Mouse (Mus musculus) splenic B cell, adult 2 months (primary cell): ENCODE data around the gene Blcap.
"Not testable (repeated sequence)": the region's sequence is repeated elsewhere in the genome, so short reads cannot be mapped to it uniquely, and the experiment has no call there.

Experiments
- DNase-seq: peaks from one replicate; pipeline ENCODE4 v3.0.0-alpha.2; 2011; ENCODE audit warnings: low read depth, low spot score
- H3K27me3 ChIP-seq: 2 replicates; pipeline ENCODE4 v1.6.1; 2012; ENCODE audit warnings: mild to moderate bottlenecking, low read length, moderate library complexity, mixed read lengths; ENCODE audit not compliant: control insufficient read depth, poor library complexity, insufficient read depth, severe bottlenecking
- H3K36me3 ChIP-seq: 2 replicates; pipeline ENCODE4 v1.6.1; 2012; ENCODE audit warnings: mild to moderate bottlenecking, low read length, moderate library complexity, mixed read lengths; ENCODE audit not compliant: control insufficient read depth, poor library complexity, insufficient read depth, severe bottlenecking

Blcap gene

DNA sequence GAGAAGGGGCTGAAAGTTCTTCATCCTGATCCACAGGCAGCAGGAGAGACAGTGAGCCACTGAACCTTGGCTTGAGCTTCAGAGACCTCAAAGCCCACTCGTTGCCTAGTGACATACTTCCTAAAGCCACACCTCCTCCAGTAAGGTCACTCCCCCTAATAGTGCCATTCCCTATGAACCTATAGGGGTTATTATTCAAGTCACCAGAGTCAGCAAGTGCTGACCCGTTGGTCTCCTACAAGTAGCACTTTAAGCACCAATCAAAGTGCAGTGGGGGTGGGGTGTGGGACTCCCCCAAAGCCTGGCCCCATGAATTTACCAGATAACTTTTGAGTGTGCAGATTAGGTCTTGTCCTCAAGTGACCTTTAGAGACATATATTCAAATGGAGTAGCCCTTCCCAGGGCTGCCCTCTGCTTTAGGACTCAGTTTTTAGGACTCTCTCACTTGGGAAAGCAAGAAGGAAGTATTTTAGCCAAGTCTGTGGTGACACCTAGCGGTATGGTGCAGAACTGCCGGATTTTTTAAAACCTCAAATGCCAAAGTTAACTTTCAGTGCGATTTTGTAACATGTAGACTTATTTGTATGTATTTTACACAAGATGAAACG is at the start of gene Blcap:
TSS of gene Blcap (minus strand) at position 51 of the 609 bp plus-strand sequence.
- DNase-seq: peak; percentile 73
- no peaks in the 10 kb centered on the region for H3K36me3 ChIP-seq
- H3K27me3 ChIP-seq: no peaks in the 10 kb centered on the region

DNA sequence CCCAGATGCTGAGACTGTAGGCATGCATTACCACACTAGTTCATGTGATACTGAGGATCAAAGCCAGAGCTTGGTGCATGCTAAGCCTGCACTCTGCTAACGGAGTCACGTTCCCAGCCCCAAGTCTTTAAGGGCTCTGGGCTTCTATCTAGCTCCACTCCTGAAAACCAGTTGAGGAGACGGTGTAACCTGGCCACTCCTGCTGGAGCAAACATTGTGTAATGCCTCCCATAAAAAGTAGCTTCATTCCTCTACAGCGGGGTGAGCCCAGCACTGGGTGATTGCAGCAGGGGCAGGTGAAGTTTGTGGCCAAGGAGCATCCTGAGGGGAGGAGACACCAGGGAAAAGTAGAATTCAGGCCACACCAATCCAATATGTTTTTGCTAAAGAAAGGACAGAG is 47.3 kb upstream of the Blcap start:
- no peak for DNase-seq
- Histone ChIP-seq H3K36me3 (no peaks in the 10 kb centered on the region), H3K27me3 (no peaks in the 10 kb centered on the region)

DNA sequence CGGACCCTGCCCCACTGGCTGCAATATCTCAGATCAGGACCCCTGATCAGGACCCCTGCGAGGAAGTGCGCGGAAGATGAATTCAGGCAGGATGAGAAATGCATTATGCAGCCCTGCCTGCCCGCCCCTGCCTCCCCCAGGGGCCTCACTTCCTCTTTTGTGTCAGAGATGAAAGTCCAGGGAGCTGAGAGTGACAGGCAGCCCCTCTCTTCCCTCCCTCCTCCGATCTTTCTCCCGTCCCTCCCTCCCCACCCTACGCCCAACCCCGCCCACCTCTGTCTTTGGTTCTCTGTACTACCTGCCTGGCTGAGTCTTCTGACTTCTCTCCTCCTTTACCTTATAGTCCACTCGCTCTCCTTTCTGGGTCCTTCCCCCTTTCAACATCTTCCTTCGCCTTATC is 42.9 kb upstream of the Blcap start:
- Histone ChIP-seq H3K36me3 (no peaks in the 10 kb centered on the region), H3K27me3 (no peaks in the 10 kb centered on the region)
- DNase-seq: peak; percentile 58

DNA sequence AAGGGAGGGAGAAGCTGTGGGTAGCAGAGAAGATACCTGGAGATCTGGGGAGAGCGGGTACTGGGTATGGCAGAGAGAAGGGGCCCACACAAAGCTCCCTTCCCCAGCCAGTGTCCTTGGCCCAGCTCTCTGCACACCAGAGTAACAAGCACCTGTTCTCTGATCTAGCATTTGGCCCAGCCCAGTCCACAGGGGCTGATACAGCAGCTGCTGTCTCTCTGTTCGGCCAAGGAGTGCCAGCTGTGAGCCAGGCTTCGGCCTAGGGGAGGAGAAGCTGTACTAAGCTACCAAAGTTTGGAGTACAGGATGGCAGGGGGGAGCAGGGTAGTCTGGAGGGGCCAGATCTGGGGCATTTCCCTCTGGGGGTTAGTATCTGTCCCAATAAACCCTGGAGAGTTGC is 40.7 kb upstream of the Blcap start:
- no peaks in the 10 kb centered on the region for H3K36me3 ChIP-seq
- no peaks in the 10 kb centered on the region for H3K27me3 ChIP-seq
- DNase-seq: no peak

DNA sequence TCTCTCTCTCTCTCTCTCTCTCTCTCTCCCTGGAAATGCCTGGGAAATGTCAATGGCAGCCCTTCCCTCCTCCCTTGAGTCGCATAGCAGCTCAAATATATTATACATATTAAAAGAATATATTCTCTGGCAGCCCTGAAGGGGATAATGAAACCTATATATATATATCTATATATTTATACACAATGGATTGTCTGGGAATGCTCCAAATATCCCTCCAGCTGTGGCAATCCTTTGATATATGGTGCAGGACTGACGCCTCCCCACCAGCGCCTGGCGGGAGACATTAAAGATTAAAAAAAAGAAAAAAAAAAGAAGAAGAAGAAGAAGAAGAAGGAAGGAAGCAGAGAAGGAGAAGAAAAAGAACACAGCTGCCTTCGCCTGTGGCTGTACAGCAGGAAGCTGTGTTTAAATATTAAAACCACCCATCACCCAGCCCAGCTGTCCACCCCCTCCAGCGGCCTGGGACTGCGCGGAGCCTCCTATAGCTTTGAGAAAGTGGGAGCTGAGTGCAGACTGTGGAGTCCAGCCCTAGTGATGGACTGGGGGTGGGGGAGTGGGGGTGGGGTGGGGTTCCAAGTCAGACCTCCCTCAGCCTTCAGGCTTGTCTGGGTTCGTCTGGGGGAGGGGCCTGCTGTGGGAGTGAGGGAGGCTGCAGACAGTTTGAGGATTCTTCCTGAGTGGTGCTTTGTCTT is 36.6 kb upstream of the Blcap start:
- no peaks in the 10 kb centered on the region for H3K36me3 ChIP-seq
- no peak for DNase-seq
- H3K27me3 ChIP-seq: no peaks in the 10 kb centered on the region

DNA sequence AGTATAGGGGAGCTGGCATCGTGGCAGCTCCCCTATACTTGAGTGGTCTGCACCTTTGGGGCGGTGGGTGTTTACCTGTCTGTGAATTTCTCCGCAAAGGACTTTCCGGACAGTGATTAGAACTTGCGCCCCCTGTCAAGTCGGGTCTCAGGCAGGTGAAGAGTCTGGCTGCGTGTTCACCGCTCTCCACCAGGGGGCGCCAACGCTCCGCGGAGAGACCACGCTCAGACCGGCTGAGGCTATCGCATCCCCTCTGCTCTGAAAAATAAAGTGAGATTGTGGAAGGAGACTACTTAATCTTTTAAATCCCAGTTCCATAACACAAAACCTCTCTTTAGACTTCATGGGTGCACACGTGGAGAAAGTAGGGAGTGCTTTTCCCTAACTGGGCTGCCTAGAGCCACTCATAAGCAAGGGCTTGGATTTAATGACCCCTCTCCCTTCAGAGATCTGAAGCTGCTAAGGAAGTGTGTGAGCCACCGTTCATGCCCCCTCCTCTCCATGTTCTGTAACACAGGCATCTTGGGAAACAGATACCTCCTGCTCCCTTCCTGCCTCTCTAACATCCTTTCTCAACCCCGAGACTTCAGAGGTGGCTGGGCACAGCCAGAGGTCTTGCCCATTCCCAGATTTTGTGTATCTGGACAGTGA is 34.1 kb upstream of the Blcap start:
- H3K36me3 ChIP-seq: no peaks in the 10 kb centered on the region
- no peaks in the 10 kb centered on the region for H3K27me3 ChIP-seq
- DNase-seq: peak; percentile 80

DNA sequence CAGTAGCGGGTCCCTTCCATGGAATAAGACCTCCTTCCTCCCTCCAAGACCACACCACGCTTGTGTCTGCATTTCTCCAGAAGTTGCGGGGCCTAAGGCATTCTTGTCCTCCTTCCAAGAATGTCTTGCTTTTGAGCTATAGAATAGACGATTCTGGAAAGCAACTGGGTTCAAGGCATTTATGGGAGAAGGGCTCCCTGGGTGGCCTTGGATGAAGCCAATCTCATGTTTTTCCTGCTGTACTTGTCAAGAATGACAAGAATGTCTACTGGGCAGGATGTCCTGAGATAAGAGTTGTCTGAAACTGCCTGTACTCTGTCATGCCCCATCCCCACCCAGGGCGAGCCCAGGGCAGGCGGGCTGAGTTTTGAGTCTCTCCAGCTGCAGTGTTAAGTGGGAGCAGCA is 30.4 kb upstream of the Blcap start:
- Histone ChIP-seq H3K27me3 (no peaks in the 10 kb centered on the region), H3K36me3 (no peaks in the 10 kb centered on the region)
- no peak for DNase-seq

DNA sequence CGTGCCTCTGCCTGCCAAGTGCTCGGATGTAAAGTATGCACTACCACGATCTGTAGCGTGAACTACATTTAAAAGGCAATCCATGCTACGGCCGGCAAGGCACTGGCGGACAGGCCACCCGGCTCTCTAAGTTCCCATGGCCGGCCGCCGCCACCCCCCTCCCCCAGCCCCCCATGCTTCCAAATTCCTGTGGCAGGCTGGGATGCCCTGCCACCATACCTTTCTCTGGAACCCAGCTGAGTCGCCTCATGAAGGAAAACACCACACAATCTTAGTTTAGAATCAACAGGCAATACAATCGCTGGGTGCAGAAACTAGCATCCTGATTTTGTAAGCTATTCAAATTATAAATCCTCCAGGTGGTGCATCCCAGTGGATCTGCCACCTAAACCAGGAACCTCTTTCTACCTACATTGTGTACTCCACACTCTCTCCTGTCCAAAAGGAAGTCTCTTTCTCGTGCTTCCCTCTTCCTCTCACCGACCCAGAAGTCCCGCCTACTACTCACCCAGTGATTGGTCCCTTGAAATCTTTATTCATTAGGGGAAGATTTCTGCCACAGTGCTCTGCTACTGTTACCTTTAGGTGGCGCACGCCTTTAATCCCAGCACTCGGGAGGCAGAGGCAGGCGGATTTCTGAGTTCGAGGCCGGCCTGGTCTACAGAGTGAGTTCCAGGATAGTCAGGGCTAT is 25.9 kb upstream of the Blcap start:
- peak; percentile 41 for DNase-seq
- Histone ChIP-seq H3K27me3 (no peaks in the 10 kb centered on the region), H3K36me3 (no peaks in the 10 kb centered on the region)

DNA sequence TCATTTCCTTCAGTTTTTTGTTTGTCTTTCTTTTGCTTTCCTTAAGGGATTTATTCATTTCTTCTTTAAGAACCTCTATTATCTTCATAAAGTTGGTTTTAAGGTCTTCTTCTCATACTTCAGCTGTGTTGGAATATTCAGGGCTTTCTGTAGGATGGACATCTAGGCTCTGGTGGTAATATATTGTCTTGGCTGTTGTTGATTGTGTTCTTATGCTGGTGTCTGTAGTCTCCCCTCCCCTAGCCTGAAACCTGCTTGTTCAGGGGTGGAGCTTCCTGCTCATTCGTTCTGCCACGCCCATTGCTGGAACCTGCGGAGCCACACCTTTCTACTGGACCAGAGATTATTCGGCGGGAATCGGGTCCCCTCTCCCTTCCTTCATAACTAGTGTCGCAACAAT is 14.3 kb upstream of the Blcap start:
- H3K36me3 ChIP-seq, H3K27me3 ChIP-seq, DNase-seq: not testable (repeated sequence)

DNA sequence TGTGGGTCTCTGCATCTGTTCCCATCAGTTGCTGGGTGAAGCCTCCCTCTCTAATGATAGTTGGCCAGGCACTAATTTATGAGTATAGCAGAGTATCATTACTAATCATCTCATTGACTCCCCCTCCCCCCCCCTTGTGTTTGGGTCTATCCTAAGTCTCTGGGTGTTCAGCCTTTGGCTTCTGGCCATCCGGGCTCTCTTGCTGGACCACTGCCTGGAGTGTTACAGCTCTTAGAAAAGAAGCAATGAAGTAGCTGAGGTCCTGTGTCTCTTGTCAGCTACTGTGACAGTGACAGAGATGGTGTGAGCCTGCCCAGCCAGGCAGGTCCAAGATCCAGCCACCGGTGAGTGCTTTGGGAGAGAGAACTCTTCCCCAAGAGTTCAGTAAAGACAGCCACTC is 1.7 kb upstream of the Blcap start:
- no peaks in the 10 kb centered on the region for H3K27me3 ChIP-seq
- DNase-seq: no peak
- no peaks in the 10 kb centered on the region for H3K36me3 ChIP-seq

DNA sequence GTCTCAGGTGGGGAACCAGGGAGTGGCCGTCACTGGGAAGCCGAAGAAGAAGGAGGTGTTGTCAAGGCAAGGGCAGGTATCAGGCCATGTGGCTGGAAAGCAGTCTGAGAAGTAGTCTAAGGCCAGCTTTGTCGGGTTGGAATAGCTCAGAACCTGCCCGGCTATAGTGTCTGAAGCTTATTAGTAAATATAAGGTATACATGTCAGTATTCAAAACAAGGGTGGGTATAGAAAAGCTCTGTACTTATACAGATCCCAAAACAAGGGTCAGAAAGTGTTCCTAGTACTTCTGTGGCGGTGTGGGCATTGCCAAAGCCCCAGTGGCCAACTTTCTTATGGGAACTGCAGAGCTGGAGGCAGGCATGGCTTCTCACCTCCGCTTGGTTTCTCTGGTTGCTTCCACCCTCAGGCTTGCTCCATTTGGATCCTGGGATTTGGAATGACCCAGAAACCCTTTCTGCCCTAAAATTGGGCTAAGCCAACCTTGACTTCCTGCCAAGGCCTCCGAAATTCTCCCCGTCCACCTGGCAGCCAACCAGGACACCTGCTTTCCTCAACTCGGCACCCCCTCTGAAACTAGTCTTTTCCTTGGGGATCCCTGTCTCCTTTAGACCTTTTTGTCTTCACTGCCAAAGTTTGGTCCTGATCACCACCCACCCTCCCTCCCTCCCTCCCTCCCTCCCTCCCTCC is 1.1 kb downstream of the Blcap start:
- DNase-seq: no peak
- Histone ChIP-seq H3K27me3 (no peaks in the 10 kb centered on the region), H3K36me3 (no peaks in the 10 kb centered on the region)

DNA sequence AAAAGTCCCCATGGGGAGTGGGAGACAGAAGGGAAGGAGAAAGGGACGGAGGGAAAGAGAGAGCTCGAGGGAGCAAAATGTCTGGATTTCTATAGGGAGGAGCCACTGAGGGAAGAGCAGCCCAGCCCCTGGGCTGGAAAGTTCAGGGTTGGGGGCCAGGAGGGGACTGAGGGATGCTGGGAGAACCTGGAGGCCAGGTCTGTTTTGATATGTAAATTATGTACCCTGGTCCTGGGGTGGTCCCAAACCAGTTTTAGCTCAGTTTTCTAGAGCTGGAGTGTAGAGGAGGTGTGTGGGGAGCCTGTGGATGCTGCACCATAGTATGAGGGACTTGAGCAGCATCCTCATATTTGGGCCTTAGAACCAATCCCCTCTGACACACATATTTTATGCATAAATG is 2.2 kb downstream of the Blcap start:
- H3K36me3 ChIP-seq: no peaks in the 10 kb centered on the region
- no peak for DNase-seq
- H3K27me3 ChIP-seq: no peaks in the 10 kb centered on the region

DNA sequence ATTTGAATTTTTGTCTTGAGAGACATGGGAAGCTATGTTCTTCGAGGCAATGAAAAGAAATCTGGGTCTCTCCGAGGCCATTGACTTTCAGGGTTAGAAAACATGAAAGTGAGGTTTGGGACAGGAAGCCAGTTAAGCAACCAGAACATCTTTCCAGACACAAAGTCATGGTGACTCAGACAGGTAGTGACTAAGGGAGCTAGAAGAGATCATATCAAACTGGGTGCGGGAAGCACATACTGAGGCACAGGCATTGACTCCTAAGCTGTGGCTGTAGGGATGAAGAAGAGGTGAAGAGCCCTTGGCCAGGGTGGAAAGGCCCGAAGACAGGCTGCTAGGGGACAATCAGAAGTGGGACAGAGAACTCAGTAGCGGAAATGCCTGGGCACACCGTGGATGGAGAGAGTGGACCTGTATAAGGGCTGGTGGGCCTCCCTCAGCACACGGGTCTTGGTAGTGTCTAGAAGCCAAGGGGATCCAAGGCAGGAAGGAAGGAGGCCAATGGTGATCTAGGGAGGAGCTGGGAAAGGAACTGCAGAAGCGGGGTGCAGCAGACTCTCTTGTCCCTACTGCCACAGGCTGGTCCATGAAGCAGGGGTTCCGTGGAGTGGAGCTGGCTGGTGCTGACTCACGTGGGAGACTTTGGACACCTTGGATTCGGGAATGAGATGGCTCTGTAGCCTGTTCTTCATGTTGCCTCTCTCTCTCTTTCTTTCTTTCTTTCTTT is 3.7 kb downstream of the Blcap start:
- Histone ChIP-seq H3K27me3 (no peaks in the 10 kb centered on the region), H3K36me3 (no peaks in the 10 kb centered on the region)
- peak; percentile 15 for DNase-seq

DNA sequence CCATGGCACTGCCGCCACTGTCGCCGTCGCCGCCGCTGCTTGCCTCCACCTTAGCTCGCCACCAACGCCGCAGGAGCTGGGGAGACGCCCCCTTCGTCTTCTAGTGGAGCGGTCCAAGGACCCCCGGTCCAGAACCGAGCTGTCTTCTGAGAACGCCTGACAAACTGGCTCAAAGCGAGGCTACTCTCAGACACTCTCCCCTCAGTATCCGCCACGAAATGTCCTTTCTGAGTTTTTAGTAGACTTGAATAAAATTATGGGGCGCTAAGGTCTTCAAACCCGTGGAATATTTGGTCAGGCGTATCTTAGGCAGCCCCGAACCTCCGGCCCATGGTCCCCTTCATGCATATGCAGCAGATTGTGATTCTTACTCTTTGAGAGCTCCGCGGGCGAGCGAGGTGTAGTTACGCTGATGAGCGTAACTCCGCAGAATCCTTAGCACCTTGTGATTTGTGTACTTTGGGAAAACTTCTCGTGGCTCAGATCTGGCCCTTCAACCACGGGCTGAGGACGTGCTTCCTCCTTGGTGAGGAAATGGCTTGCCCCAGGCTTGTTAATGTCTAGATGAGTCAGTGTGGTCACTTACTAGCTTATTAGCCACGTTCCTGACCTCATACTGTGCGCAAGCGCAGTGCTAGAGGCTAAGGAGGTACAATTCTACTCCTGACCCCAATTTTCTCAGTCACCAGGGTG is 4.7 kb downstream of the Blcap start:
- no peaks in the 10 kb centered on the region for H3K36me3 ChIP-seq
- peak; percentile 92 for DNase-seq

More for the DNA sequence above, 4.7 kb downstream of the Blcap start:
- H3K27me3 ChIP-seq: no peaks in the 10 kb centered on the region
